Mouse (Mus musculus): ENCODE data around the gene Ppp2r5b. TPM values are rescaled to one million over a fixed set of nuclear protein-coding genes. Genes with fewer than 3 reads are reported as not detected.

Ppp2r5b gene
- polyA plus RNA-seq, 1 experiment from 2014 or later = 74.3 TPM

DNA sequence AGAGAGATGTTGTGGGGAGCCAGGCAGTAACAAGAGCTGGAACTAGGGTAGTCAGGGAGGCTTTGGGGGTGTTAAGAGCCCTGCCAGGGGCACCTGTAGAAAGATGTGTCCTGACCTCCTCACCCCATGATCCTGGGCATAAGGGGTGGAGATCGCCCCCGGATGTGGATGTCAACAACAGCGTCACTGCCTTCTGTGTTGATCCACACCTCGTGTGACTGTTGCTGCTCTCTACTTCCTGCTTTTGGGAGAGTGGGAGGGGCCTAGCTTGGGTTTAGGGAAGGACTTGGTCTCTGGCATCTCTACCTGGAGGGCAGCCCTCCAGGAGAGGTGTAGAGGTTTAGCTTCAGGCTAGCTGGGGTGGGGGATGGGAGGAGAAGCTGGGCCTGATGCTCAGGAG lies 6.6 kb upstream of the Ppp2r5b start:
- Histone ChIP-seq H3K4me3 (ENCODE audit: low read depth, low read length) (peak overlapping the region; percentile 87), H3K4me1 (ENCODE audit: control insufficient read depth, insufficient read depth, low read length) (peaks cover 7% of the 10 kb centered on the region), H3K9me3 (replicated peaks; ENCODE audit: control insufficient read depth, low read length) (no peaks in the 10 kb centered on the region), H3K27me3 (replicated peaks; ENCODE audit: control insufficient read depth, insufficient read depth, low read length) (no peaks in the 10 kb centered on the region), H3K36me3 (ENCODE audit: control insufficient read depth, insufficient read depth, low read length) (peaks cover 14% of the 10 kb centered on the region), H3K9ac (ENCODE audit: low read length) (peak overlapping the region; percentile 89), H3K27ac (ENCODE audit: low read depth, low read length) (no peak overlapping the region), H3K4me2 (ENCODE audit: low read length) (peak overlapping the region; percentile 88)
- 1% methylated on average over 4 of the region's 4 CpGs for WGBS
- no peak for ATAC-seq
- DNase-seq (ENCODE audit: low spot score) = peak; percentile 13

DNA sequence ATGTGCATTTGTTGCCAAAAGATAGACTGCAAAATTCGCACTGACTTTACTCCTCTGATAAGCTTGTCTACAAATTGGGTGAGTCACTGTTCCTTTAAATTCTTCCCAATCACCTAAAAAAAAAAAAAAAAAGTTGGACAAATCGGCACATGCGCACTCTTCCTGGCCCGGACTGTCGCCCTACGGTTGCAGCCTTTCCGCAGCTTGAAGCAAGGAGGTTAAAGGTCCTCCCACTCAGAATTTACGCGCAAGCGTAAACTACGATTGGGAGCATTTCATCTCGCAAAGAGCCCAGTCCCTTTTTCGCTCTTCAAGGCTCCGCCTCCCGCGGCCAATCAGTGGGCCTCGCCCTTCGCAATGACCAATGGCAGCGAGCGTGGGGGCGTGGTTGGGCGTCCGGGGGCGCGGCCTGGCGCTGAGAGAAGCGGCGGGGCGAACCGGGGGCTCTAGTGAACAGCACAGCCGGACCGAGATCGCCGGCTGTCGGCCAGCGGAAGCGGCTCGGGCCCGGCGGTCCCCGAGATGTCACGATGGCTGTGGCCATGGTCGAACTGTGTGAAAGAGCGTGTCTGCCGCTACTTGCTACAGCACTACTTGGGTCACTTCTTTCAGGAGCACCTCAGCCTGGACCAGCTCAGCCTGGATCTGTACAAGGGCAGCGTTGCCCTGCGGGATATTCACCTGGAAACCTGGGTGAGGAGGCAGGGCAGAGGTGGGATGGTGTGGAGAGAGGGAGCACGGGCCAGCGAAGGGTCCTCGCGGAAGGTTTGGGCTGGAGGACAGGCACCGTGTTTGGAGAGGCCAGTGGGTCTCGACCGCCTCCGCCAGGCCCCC lies 5.8 kb upstream of the Ppp2r5b start, which contains the start of gene Atg2a:
Gene Atg2a (plus strand): TSS at position 395 of the 834 bp plus-strand sequence.
- H3K9me3 ChIP-seq (replicated peaks; ENCODE audit: control insufficient read depth, low read length) = no peaks in the 10 kb centered on the region
- peak within 1 kb of the TSS; percentile 88 for H3K4me2 ChIP-seq (ENCODE audit: low read length)
- peaks cover 7% of the 10 kb centered on the region for H3K4me1 ChIP-seq (ENCODE audit: control insufficient read depth, insufficient read depth, low read length)
- WGBS = under 1% methylated on average over 55 of the region's 55 CpGs
- H3K9ac ChIP-seq (ENCODE audit: low read length) = peak within 1 kb of the TSS; percentile 89
- DNase-seq (ENCODE audit: low spot score) (peak; percentile 100), ATAC-seq (peak; percentile 94)
- no peaks in the 10 kb centered on the region for H3K27me3 ChIP-seq (replicated peaks; ENCODE audit: control insufficient read depth, insufficient read depth, low read length)
- peak within 1 kb of the TSS; percentile 65; the same call in 1 of the 2 replicates for H3K27ac ChIP-seq (ENCODE audit: low read depth, low read length)
- H3K4me3 ChIP-seq (ENCODE audit: low read depth, low read length) = peak within 1 kb of the TSS; percentile 87
- peaks cover 8% of the 10 kb centered on the region for H3K36me3 ChIP-seq (ENCODE audit: control insufficient read depth, insufficient read depth, low read length)

DNA sequence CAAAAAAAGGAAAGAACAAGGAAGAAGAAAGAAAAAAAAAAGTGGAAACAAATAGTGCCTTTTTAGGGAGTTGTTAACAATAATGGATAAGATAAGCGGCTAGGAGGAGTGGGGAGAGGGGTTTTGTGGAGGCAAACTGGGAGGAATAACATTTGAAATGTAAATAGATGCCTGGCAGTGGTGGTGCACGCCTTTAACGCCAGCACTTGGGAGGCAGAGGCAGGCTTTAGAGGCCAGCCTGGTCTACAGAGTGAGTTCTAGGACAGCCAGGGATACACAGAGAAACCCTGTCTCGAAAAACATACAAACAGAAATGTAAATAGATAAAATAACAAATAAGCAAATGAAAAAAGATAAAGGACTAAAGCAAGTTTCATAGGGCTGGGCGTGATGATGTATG lies 5.1 kb upstream of the Ppp2r5b start:
- Histone ChIP-seq H3K36me3 (ENCODE audit: control insufficient read depth, insufficient read depth, low read length) (peaks cover under 1% of the 10 kb centered on the region; the same call in 1 of the 2 replicates), H3K27me3 (replicated peaks; ENCODE audit: control insufficient read depth, insufficient read depth, low read length) (no peaks in the 10 kb centered on the region), H3K27ac (ENCODE audit: low read depth, low read length) (no peak overlapping the region), H3K9ac (ENCODE audit: low read length) (no peak overlapping the region), H3K4me1 (ENCODE audit: control insufficient read depth, insufficient read depth, low read length) (peaks cover 10% of the 10 kb centered on the region), H3K9me3 (replicated peaks; ENCODE audit: control insufficient read depth, low read length) (no peaks in the 10 kb centered on the region), H3K4me2 (ENCODE audit: low read length) (peak overlapping the region; percentile 88; the same call in 1 of the 2 replicates), H3K4me3 (ENCODE audit: low read depth, low read length) (peak overlapping the region; percentile 87; the same call in 1 of the 2 replicates)
- no peak for DNase-seq (ENCODE audit: low spot score)
- WGBS = 37% methylated on average over 5 of the region's 5 CpGs
- no peak for ATAC-seq

DNA sequence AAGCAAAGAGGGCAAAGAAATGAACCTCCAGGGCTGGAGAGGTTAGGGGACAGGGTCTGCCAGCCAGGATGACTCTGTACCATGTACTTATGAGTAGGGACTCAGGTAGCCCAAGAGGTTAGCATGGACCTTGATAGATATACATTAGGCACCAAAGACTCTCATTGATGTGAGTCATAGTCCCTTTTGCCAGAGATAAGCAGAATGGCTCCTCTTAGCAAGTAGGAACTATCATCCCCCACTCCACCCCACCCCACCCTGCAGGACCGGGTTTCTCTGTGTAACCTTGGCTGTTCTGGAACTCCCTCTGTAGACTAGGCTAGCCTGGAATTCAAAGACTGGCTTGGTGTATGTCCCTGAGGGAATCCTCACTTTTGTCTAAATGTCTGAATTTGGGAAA lies 4.5 kb upstream of the Ppp2r5b start:
- H3K36me3 ChIP-seq (ENCODE audit: control insufficient read depth, insufficient read depth, low read length) = no peaks in the 10 kb centered on the region
- DNase-seq (ENCODE audit: low spot score) (no peak), ATAC-seq (no peak)
- H3K4me2 ChIP-seq (ENCODE audit: low read length) = no peak overlapping the region
- no peak overlapping the region for H3K4me3 ChIP-seq (ENCODE audit: low read depth, low read length)
- no peaks in the 10 kb centered on the region for H3K27me3 ChIP-seq (replicated peaks; ENCODE audit: control insufficient read depth, insufficient read depth, low read length)
- WGBS = 72% methylated on average over 1 of the region's 1 CpGs
- peaks cover 10% of the 10 kb centered on the region for H3K4me1 ChIP-seq (ENCODE audit: control insufficient read depth, insufficient read depth, low read length)
- H3K27ac ChIP-seq (ENCODE audit: low read depth, low read length) = no peak overlapping the region
- H3K9ac ChIP-seq (ENCODE audit: low read length) = no peak overlapping the region
- H3K9me3 ChIP-seq (replicated peaks; ENCODE audit: control insufficient read depth, low read length) = no peaks in the 10 kb centered on the region

DNA sequence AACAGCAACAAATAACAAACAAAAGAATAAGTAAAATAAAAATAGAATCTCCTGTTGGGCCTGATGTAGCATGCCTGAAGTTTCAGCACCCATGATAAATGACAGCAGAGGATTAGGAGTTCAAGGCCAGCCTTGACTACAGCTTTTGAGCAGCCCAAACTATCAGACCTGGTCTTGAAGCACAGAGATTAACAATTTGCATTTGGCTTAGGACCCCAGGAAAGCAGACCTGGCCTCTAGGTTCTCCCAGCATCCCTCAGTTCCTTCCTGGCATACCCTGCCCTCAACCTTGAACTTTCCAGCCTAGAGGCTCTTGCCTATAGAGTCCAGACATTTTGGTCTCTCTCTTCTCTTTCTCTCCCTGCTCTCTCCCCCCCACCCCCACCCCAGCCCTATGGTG lies 3.1 kb upstream of the Ppp2r5b start:
- ATAC-seq = no peak
- Histone ChIP-seq H3K36me3 (ENCODE audit: control insufficient read depth, insufficient read depth, low read length) (no peaks in the 10 kb centered on the region), H3K4me1 (ENCODE audit: control insufficient read depth, insufficient read depth, low read length) (peaks cover 16% of the 10 kb centered on the region), H3K4me2 (ENCODE audit: low read length) (no peak overlapping the region), H3K9ac (ENCODE audit: low read length) (no peak overlapping the region), H3K9me3 (replicated peaks; ENCODE audit: control insufficient read depth, low read length) (no peaks in the 10 kb centered on the region), H3K4me3 (ENCODE audit: low read depth, low read length) (no peak overlapping the region), H3K27ac (ENCODE audit: low read depth, low read length) (no peak overlapping the region), H3K27me3 (replicated peaks; ENCODE audit: control insufficient read depth, insufficient read depth, low read length) (no peaks in the 10 kb centered on the region)
- DNase-seq (ENCODE audit: low spot score) = no peak

DNA sequence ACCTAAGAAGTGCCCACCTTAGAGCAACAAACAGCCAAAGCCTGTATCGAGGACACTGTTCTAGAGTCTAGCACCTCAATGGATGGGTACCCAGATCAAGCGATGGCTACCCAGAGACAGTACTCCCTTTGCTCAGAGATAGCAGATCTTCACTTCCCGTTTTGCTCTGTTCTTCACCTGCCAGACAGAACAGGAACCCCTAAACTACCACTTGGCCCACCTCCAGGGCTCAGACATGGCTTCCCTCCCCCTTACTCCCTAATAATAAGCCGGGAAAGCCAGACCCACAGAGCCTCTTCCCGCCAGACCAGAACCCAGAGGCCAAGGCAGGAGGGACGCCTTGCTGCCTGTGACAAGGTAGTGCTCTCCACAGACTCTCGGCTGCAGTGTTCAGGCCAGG lies 1.2 kb upstream of the Ppp2r5b start:
- Histone ChIP-seq H3K27me3 (replicated peaks; ENCODE audit: control insufficient read depth, insufficient read depth, low read length) (no peaks in the 10 kb centered on the region), H3K27ac (ENCODE audit: low read depth, low read length) (no peak overlapping the region), H3K4me1 (ENCODE audit: control insufficient read depth, insufficient read depth, low read length) (peaks cover 9% of the 10 kb centered on the region; the same call in 1 of the 2 replicates), H3K4me2 (ENCODE audit: low read length) (no peak overlapping the region), H3K9me3 (replicated peaks; ENCODE audit: control insufficient read depth, low read length) (no peaks in the 10 kb centered on the region), H3K36me3 (ENCODE audit: control insufficient read depth, insufficient read depth, low read length) (peaks cover 11% of the 10 kb centered on the region), H3K4me3 (ENCODE audit: low read depth, low read length) (no peak overlapping the region), H3K9ac (ENCODE audit: low read length) (no peak overlapping the region)
- no peak for ATAC-seq
- DNase-seq (ENCODE audit: low spot score) = no peak
- WGBS = 69% methylated on average over 7 of the region's 7 CpGs

DNA sequence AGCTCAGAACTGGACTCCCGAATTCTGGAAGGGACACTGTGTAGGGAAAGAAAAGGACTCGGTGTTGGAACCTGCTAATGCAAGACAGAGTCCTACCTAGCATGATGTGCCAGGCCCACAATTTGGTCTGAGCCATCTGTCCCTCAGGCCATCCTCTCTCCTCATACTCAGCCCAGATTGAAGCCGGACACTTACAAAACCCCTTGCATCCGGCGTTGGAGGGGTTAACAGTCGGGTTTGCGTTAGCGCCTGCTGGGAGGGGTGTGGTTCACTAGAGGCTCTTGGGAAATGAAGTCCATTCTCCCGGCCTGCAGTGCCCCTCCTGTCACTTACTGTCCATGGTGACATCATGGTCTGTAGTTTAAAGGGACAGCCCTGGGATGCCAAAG lies 375 bp upstream of the Ppp2r5b start:
- peak; percentile 96 for DNase-seq (ENCODE audit: low spot score)
- ATAC-seq = peak; percentile 86
- Histone ChIP-seq H3K36me3 (ENCODE audit: control insufficient read depth, insufficient read depth, low read length) (peaks cover 19% of the 10 kb centered on the region), H3K27me3 (replicated peaks; ENCODE audit: control insufficient read depth, insufficient read depth, low read length) (no peaks in the 10 kb centered on the region), H3K4me3 (ENCODE audit: low read depth, low read length) (peak overlapping the region; percentile 80), H3K4me2 (ENCODE audit: low read length) (peak overlapping the region; percentile 76), H3K27ac (ENCODE audit: low read depth, low read length) (peak overlapping the region; percentile 93), H3K9ac (ENCODE audit: low read length) (peak overlapping the region; percentile 88), H3K4me1 (ENCODE audit: control insufficient read depth, insufficient read depth, low read length) (peaks cover 9% of the 10 kb centered on the region; the same call in 1 of the 2 replicates), H3K9me3 (replicated peaks; ENCODE audit: control insufficient read depth, low read length) (no peaks in the 10 kb centered on the region)
- under 1% methylated on average over 9 of the region's 9 CpGs for WGBS

DNA sequence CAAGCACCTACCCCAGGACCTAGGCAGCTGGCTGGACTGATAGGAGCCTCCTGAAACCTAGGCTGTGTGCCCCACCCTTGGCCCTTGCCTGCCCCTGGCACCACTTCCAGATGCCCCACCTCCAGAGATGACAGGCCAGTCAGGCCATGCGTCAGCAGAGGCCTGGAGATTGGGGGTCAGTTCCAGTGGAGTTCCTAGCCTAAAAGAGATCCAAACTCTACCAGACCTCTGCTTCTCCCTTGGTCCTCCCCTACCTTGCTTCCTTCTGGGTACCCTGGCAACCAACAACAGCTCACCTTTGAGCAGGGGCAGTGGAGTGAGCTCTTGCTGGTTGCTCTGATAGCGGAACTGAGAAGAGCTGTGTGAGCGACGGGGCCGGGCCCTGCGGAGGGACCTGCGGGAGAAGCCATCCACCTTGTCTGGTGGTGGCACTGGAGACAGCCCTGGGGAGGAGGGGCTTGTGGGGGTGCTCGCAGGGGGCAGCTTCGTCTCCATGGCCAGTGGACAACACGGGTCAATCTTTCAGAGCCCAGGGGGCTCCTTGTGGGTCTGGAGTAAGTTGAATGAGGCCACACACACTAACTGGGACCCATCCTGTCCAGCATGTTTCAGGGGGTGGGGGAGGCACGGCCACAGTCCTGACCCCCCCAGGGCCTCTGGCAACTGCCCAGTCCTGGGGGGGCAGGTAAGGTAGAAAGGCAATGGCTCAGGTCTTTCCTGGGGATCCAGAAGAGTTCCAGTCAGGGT lies 1.2 kb downstream of the Ppp2r5b start:
- H3K9ac ChIP-seq (ENCODE audit: low read length) = peak overlapping the region; percentile 88
- peaks cover 9% of the 10 kb centered on the region; the same call in 1 of the 2 replicates for H3K4me1 ChIP-seq (ENCODE audit: control insufficient read depth, insufficient read depth, low read length)
- no peaks in the 10 kb centered on the region for H3K9me3 ChIP-seq (replicated peaks; ENCODE audit: control insufficient read depth, low read length)
- no peak overlapping the region for H3K27ac ChIP-seq (ENCODE audit: low read depth, low read length)
- DNase-seq (ENCODE audit: low spot score) (no peak), ATAC-seq (no peak)
- peak overlapping the region; percentile 76 for H3K4me2 ChIP-seq (ENCODE audit: low read length)
- peak overlapping the region; percentile 80 for H3K4me3 ChIP-seq (ENCODE audit: low read depth, low read length)
- no peaks in the 10 kb centered on the region for H3K27me3 ChIP-seq (replicated peaks; ENCODE audit: control insufficient read depth, insufficient read depth, low read length)
- H3K36me3 ChIP-seq (ENCODE audit: control insufficient read depth, insufficient read depth, low read length) = peaks cover 34% of the 10 kb centered on the region
- WGBS = 66% methylated on average over 11 of the region's 11 CpGs
